Mouse (Mus musculus) heart, embryonic 10.5 days (tissue): ENCODE measurements around the gene Traf2. TPM values are rescaled to one million over a fixed set of nuclear protein-coding genes. Genes with fewer than 3 reads are reported as not detected.

ENCODE experiments used
- DNase-seq: peaks from one replicate; pipeline ENCODE4 v3.0.0-alpha.2; 2017; ENCODE audit warnings: low spot score
- H3K27ac ChIP-seq: fragments of 300-500 bp; sonication (generic); 2 replicates; pipeline ENCODE4 v1.5.1; 2016; ENCODE audit warnings: mild to moderate bottlenecking
- H3K27me3 ChIP-seq: fragments of 300-500 bp; sonication (generic); 2 replicates; pipeline ENCODE4 v1.6.1; 2016; ENCODE audit warnings: mild to moderate bottlenecking; ENCODE audit not compliant: poor library complexity, insufficient read depth, severe bottlenecking
- H3K36me3 ChIP-seq: fragments of 300-500 bp; sonication (generic); 2 replicates; pipeline ENCODE4 v1.6.1; 2016; ENCODE audit warnings: mild to moderate bottlenecking, moderate library complexity
- H3K4me1 ChIP-seq: fragments of 300-500 bp; sonication (generic); 2 replicates; pipeline ENCODE4 v1.6.1; 2016; ENCODE audit warnings: mild to moderate bottlenecking
- H3K4me3 ChIP-seq: fragments of 300-500 bp; sonication (generic); 2 replicates; pipeline ENCODE4 v1.5.1; 2016; ENCODE audit warnings: mild to moderate bottlenecking, moderate library complexity
- H3K9me3 ChIP-seq: fragments of 300-500 bp; sonication (generic); 2 replicates; pipeline ENCODE4 v1.6.1; 2016; ENCODE audit warnings: mild to moderate bottlenecking, moderate library complexity
- WGBS: fragments of 180-500 bp; shearing (Covaris S2); methylation state at CpG from one replicate; pipeline ENCODE4 v1.1.7; 2016; 5-methylcytosine and 5-hydroxymethylcytosine counted together
- polyA plus RNA-seq: library from polyadenylated mRNA; unstranded; fragments of >200 nt; fragmentation: Nextera tagmentation; extraction: Ambion mirVana; gene quantifications from 2 replicates; pipeline ENCODE4 v1.2.1, GENCODE M21; 2016

Gene Traf2
- polyA plus RNA-seq, 1 experiment from 2014 or later, result 30.9 TPM

- DNase-seq, result no peak
- Histone ChIP-seq H3K36me3 (no peaks in the 10 kb centered on the region), H3K4me1 (peaks cover 7% of the 10 kb centered on the region), H3K27ac (no peak overlapping the region), H3K27me3 (peaks cover 8% of the 10 kb centered on the region; the same call in 1 of the 2 replicates), H3K9me3 (no peaks in the 10 kb centered on the region), H3K4me3 (no peak overlapping the region)
- 72% methylated on average over 5 of the region's 5 CpGs for WGBS
Observed at GRCm38 (mm10) chr2:25492988-25493387, 53.8 kb downstream of the Traf2 start.

DNA sequence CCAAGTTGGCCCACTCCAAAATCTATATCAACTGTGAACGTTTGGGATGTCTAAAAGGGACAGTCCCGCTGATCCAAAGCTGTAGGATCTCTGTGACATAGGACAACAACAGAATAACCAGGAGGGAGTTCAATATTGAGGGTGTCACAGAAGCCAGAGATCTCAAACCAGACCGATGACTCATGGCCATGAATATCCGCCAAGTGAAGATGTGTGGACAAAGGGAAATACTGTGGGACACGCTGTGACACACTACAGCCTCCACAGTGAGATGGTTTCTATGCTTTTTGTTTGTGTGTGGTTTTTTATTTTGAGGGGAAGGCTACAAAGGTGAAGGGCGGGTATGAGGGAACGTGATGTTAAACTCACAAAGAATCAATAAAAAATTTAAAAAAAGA is 58.1 kb downstream of the Traf2 start:
- WGBS, result 73% methylated on average over 7 of the region's 7 CpGs
- no peak for DNase-seq
- Histone ChIP-seq H3K4me1 (no peaks in the 10 kb centered on the region), H3K9me3 (no peaks in the 10 kb centered on the region), H3K36me3 (no peaks in the 10 kb centered on the region), H3K27ac (no peak overlapping the region), H3K4me3 (no peak overlapping the region), H3K27me3 (peaks cover 26% of the 10 kb centered on the region; the same call in 1 of the 2 replicates)

DNA sequence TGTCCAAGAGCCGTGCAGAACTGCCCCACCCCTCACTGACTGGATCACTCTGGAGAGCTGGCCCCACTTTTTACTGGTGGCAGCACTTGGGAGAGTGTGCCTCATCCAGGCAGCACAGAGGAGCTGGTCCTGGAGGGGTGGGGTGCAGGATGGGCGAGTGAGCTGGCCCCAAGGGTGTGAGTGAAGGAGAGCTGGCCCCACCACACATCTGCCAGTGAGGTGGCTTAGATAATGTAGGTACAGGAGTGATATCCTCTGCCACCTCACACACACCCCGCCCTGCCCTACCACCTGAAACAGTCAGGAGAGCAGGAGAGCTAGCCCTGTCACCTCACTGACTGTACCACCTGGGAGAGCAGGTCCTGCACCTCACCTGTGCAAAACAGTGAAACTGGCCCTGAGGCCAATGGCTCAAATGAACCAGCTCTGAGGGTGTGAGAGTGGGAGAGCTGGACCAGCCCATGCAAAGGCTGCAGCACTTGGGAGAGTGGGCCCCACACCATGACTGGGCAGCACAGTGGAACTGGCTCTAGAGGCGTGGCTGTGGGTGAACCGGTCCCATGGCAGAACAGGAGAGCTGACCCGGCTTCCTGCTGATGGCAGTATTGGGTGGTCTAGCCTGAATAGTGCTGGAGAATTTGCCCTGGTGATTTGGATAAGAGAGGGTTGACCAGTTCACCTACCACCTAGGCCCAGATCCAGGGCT is 58.6 kb downstream of the Traf2 start:
- DNase-seq, result no peak
- 74% methylated on average over 6 of the region's 6 CpGs for WGBS

GRCm38 (mm10) chr2:25484901-25485647 is 61.7 kb downstream of the Traf2 start:
- H3K4me1 ChIP-seq, result no peaks in the 10 kb centered on the region
- H3K4me3 ChIP-seq, result no peak overlapping the region
- H3K9me3 ChIP-seq, result no peaks in the 10 kb centered on the region
- no peaks in the 10 kb centered on the region for H3K36me3 ChIP-seq
- no peak for DNase-seq
- H3K27me3 ChIP-seq, result peaks cover 29% of the 10 kb centered on the region; the same call in 1 of the 2 replicates
- WGBS, result 69% methylated on average over 11 of the region's 11 CpGs
- H3K27ac ChIP-seq, result no peak overlapping the region

More for the DNA sequence above, 58.6 kb downstream of the Traf2 start:
- Histone ChIP-seq H3K4me3 (no peak overlapping the region), H3K36me3 (no peaks in the 10 kb centered on the region), H3K27me3 (peaks cover 30% of the 10 kb centered on the region; the same call in 1 of the 2 replicates), H3K9me3 (no peaks in the 10 kb centered on the region), H3K27ac (no peak overlapping the region), H3K4me1 (no peaks in the 10 kb centered on the region)

DNA sequence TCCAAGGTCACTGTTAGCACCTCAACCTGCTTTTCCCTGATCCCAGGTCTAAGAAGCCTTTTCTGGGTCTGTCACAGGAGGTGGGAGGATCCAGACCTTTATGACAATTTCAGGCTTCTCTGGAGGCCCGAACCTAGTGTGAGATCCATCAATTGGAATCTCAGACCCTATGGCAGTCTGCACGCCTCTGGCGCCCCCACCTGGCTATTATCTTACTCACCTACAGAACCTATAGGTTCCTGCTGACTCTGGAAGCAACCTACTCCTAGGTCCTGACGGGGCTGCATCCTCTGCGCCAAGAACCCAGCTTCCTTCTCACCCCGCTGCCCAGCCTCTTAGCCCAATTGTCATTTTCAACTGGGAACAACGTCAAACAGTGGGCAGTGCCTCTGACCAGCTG is 63.8 kb downstream of the Traf2 start:
- Histone ChIP-seq H3K9me3 (no peaks in the 10 kb centered on the region), H3K27me3 (peaks cover 26% of the 10 kb centered on the region; the same call in 1 of the 2 replicates), H3K4me1 (no peaks in the 10 kb centered on the region), H3K4me3 (no peak overlapping the region), H3K36me3 (no peaks in the 10 kb centered on the region), H3K27ac (no peak overlapping the region)
- 19% methylated on average over 7 of the region's 7 CpGs for WGBS
- DNase-seq, result no peak

GRCm38 (mm10) chr2:25480541-25480940 is 66.2 kb downstream of the Traf2 start:
- Histone ChIP-seq H3K27ac (no peak overlapping the region), H3K4me1 (no peaks in the 10 kb centered on the region), H3K36me3 (no peaks in the 10 kb centered on the region), H3K27me3 (peaks cover 30% of the 10 kb centered on the region; the same call in 1 of the 2 replicates), H3K4me3 (no peak overlapping the region), H3K9me3 (no peaks in the 10 kb centered on the region)
- WGBS, result 73% methylated on average over 1 of the region's 1 CpGs
- DNase-seq, result no peak

DNA sequence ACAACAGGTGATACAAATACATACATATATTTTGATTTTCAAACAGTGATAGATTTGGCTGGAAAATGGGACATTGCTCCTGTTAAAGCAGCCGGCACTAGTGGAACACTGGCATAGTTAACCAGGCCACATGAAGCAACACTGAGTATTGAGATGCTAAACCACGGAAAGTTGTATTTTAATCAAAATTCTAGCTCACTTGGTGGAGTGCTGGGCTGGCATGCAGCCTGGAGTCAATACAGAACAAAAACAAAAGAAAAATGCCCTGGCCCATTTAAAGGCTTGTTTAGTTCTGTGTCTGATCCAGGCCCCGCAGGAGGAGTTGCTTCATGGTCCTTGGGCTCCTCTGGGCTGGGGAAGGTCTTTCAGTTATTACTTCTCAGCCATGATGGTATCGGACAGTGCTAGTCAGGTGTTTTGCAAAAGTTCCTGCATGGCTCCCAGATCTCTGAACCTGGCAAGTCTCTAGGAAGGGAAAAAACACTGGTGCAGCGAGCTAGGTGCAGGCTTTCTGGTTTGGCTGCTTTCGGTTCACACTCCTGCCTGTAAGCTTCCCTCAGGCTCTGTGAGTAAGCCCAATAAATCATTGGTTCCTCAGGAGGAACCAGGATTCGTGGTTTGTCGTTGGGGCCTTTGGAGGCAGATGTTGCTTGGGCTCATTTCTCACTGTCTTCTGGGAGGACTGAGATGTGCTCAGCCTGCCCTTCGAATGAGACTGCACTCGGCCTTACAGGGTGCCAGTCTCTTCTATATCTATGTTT is 67.0 kb downstream of the Traf2 start:
- H3K4me3 ChIP-seq, result no peak overlapping the region
- no peaks in the 10 kb centered on the region for H3K4me1 ChIP-seq
- 70% methylated on average over 10 of the region's 10 CpGs for WGBS
- H3K27me3 ChIP-seq, result peaks cover 24% of the 10 kb centered on the region; the same call in 1 of the 2 replicates
- DNase-seq, result no peak
- H3K27ac ChIP-seq, result no peak overlapping the region
- H3K9me3 ChIP-seq, result no peaks in the 10 kb centered on the region
- no peaks in the 10 kb centered on the region for H3K36me3 ChIP-seq

GRCm38 (mm10) chr2:25477967-25478675 is 68.6 kb downstream of the Traf2 start:
- Histone ChIP-seq H3K4me1 (no peaks in the 10 kb centered on the region), H3K27me3 (peaks cover 12% of the 10 kb centered on the region; the same call in 1 of the 2 replicates), H3K9me3 (no peaks in the 10 kb centered on the region), H3K4me3 (no peak overlapping the region), H3K36me3 (no peaks in the 10 kb centered on the region), H3K27ac (no peak overlapping the region)
- no peak for DNase-seq
- WGBS, result 83% methylated on average over 3 of the region's 3 CpGs

GRCm38 (mm10) chr2:25477541-25477940 is 69.2 kb downstream of the Traf2 start:
- no peak overlapping the region for H3K27ac ChIP-seq
- no peaks in the 10 kb centered on the region for H3K4me1 ChIP-seq
- no peaks in the 10 kb centered on the region for H3K9me3 ChIP-seq
- DNase-seq, result no peak
- H3K27me3 ChIP-seq, result peaks cover 10% of the 10 kb centered on the region; the same call in 1 of the 2 replicates
- whole genome bisulfite sequencing, result 84% methylated on average over 8 of the region's 8 CpGs
- H3K36me3 ChIP-seq, result no peaks in the 10 kb centered on the region
- no peak overlapping the region for H3K4me3 ChIP-seq

DNA sequence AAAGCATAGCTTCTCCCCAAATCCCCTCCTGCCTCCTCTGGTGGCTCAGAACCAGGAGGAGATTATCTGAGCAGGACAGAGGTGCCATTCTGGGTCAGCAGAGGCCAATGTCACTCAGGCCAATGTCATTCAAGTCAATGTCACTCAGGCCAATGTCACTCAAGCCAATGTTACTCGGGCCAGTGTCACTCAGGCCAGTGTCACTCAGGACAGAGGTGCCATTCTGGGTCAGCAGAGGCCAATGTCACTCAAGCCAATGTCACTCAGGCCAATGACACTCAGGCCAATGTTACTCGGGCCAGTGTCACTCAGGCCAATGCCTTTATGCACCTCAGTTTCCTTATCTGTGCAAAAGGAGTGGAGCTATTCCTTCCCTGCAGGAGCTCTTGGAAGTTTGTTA is 74.2 kb downstream of the Traf2 start:
- H3K27ac ChIP-seq, result no peak overlapping the region
- H3K27me3 ChIP-seq, result peaks cover 19% of the 10 kb centered on the region; the same call in 1 of the 2 replicates
- 72% methylated on average over 2 of the region's 2 CpGs for WGBS
- no peaks in the 10 kb centered on the region for H3K36me3 ChIP-seq
- H3K4me3 ChIP-seq, result no peak overlapping the region
- no peak for DNase-seq
- 0 out of 2 replicates have a peak, but pooled peaks cover 17% of the 10 kb centered on the region for H3K4me1 ChIP-seq
- no peaks in the 10 kb centered on the region for H3K9me3 ChIP-seq

DNA sequence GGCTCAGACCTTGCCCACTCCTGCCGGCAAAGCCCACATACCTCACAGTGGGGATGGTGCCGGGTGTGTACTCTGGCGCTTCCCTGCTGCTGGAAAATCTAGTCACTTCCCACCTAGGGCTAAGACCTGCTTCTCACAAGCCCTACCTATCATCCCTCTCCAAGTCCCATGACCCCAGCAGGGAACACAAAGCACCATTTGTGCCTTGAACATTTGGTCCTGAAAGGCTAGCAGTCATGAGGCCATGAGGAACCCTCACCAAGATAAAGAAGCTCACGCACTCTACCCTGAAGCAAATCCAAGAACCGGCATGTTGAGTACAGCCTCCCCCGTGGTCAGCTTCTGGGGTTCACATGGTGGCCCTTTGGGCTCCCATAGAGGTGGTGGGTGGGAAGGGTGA is 76.8 kb downstream of the Traf2 start, which contains the start of gene Ptgds:
Gene Ptgds (minus strand): TSS at position 78 of the 400 bp plus-strand sequence.
- Histone ChIP-seq H3K4me1 (peaks cover 27% of the 10 kb centered on the region), H3K36me3 (no peaks in the 10 kb centered on the region), H3K27me3 (peaks cover 12% of the 10 kb centered on the region; the same call in 1 of the 2 replicates), H3K27ac (no peak within 1 kb of the TSS), H3K9me3 (no peaks in the 10 kb centered on the region), H3K4me3 (no peak within 1 kb of the TSS)
- WGBS, result 31% methylated on average over 6 of the region's 6 CpGs
- no peak for DNase-seq
